Mouse (Mus musculus): ENCODE measurements around the gene Eif3i. TPM values are rescaled to one million over a fixed set of nuclear protein-coding genes. Genes with fewer than 3 reads are reported as not detected.

The Eif3i gene
- total RNA-seq, 2 experiments from 2014 or later = 412 to 431 TPM

DNA sequence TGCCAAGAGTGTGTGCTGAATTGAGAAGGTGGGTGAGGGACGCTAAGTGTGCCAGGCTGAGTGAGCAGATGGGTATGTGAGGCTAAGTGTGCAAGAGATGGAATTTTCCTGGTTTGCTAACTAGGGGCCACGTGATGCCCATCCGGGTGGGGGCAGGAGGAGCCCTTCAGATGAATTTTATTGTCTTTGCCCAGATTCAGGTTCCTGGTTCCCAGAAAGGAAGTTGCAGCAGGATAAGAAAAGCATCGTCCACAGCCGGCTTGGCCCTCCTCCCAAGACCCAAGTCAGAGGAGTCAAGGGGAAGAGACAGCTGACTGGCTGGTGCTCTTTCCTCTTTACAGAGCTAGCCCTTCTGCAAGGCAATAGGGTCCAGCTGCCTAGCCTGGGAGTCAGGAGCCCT is 22.0 kb downstream of the Eif3i start, which contains the start of gene Fam167b:
Gene Fam167b, minus strand, starts transcription at position 84 of the 400 bp plus-strand sequence.
- no peak for ATAC-seq (replicated peaks; ENCODE audit: low FRiP score, low TSS enrichment, poor library complexity, severe bottlenecking)

- no peak for ATAC-seq (replicated peaks; ENCODE audit: low FRiP score, low TSS enrichment, poor library complexity, severe bottlenecking)
Measured at GRCm38 (mm10) chr4:129577688-129578087, 22.8 kb downstream of the Eif3i start.

DNA sequence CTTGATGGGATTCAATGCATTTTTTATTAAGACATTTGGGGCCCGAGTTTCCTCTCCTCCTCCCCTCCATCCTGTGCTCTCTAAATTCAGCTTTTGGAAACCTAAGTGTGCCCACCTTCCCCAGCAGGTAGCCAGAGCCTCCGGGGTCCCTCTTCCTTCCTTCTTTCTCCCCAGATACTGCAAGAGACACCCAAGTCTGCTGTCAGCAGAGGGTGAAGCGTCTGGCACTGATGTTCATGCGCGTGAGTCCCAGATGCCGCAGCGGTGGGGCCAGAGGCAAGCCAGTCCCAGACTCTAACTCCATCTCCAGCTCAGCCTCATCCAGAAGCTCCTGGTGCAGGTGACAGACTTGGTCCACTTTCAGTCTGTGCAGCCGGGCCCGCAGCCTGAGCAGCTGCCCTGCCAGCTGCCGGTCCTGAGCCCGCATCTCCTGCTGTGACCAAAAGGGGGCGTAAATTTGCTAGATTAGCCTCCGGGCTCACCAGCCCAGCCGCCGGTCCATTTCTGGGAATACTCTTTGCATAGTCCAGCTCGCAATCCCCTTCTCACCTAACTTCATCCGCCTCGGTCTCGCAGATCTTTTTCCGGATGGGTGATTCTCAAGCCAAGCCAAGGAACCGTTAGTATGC is 23.5 kb downstream of the Eif3i start:
- ATAC-seq (replicated peaks; ENCODE audit: low FRiP score, low TSS enrichment, poor library complexity, severe bottlenecking) = peak; percentile 72

GRCm38 (mm10) chr4:129575171-129575844 is 25.1 kb downstream of the Eif3i start:
- peak; percentile 37 for ATAC-seq (replicated peaks; ENCODE audit: low FRiP score, low TSS enrichment, poor library complexity, severe bottlenecking)

GRCm38 (mm10) chr4:129573430-129573829 is 27.0 kb downstream of the Eif3i start, which contains the start of gene Lck:
Gene Lck (minus strand): TSS chr4:129573641.
- no peak for ATAC-seq (replicated peaks; ENCODE audit: low FRiP score, low TSS enrichment, poor library complexity, severe bottlenecking)

DNA sequence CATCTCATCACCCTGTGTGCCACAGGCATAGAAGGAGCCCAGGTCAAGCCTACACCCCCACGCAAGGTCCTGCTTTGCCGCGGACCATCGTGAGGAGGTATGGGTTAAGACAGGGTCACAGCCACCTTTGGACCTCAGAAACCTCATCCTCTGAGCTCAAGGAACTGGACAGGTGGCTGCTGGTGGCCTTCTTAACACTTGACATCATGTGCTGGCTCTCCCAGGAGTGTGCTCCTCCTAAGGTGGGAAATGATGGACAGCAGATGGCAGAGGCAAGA is 27.4 kb downstream of the Eif3i start:
- no peak for ATAC-seq (replicated peaks; ENCODE audit: low FRiP score, low TSS enrichment, poor library complexity, severe bottlenecking)

- no peak for ATAC-seq (replicated peaks; ENCODE audit: low FRiP score, low TSS enrichment, poor library complexity, severe bottlenecking)
Measured at GRCm38 (mm10) chr4:129572236-129573092, 28.0 kb downstream of the Eif3i start.

- ATAC-seq (replicated peaks; ENCODE audit: low FRiP score, low TSS enrichment, poor library complexity, severe bottlenecking) = no peak
Measured at GRCm38 (mm10) chr4:129571551-129572084, 28.8 kb downstream of the Eif3i start.

- no peak for ATAC-seq (replicated peaks; ENCODE audit: low FRiP score, low TSS enrichment, poor library complexity, severe bottlenecking)
Measured at GRCm38 (mm10) chr4:129570028-129570427, 30.4 kb downstream of the Eif3i start.

DNA sequence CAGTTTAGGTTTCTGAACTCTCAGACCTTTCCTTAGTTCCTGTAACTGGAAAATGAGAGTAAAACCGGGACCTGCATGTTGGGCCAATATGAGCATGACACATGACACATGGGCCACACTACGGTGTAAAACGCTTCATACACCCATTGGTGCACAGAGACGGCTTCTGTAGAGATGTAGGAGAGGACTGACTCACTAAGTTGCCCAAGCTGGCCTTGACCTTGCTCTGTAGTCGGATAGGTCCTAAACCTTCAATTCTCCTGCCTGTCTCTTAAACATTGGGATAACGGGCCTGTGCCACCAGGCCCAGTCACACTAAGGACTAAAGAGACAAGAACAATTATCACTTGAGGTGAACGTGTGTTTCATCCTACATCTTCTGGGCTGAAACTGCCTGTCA is 32.1 kb downstream of the Eif3i start:
- ATAC-seq (replicated peaks; ENCODE audit: low FRiP score, low TSS enrichment, poor library complexity, severe bottlenecking) = no peak

DNA sequence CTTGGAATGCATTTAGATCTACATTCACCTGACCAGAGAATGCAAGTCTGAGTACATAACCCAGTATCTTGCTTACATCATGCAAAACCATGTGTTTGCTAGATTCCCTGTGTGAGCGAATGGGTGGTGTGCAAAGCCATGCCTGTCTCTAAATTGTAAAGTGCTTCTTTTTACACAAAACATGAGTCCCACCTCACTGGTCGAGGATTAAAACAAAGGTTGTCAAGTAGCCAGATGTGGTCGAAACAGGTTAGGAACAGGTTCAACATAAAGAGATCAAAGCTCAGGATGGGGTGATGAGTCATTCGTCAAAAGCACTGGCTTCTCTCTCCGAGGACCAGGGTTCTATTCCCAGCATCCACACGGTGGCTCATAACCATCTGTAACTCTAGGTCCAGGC is 35.3 kb downstream of the Eif3i start:
- no peak for ATAC-seq (replicated peaks; ENCODE audit: low FRiP score, low TSS enrichment, poor library complexity, severe bottlenecking)

DNA sequence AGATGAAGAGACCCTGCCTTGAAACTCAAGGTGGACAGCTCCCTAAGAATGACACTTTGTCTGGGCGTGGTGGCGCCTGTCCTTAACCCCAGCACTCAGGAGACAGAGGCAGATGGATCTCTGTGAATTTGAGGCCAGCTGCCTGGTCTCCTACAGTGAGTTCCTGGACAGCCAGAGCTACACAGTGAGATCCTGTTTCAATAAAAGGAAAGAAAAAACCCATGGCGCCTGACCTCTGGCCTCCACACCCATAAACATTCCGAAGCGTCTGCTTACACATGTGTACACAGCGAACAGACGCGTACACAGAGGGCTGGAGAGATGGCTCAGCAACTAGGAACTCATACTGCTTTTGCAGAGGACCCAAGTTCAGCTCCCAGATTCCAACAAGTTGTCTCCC is 36.7 kb downstream of the Eif3i start:
- no peak for ATAC-seq (replicated peaks; ENCODE audit: low FRiP score, low TSS enrichment, poor library complexity, severe bottlenecking)

- no peak for ATAC-seq (replicated peaks; ENCODE audit: low FRiP score, low TSS enrichment, poor library complexity, severe bottlenecking)
Measured at GRCm38 (mm10) chr4:129561184-129561583, 39.3 kb downstream of the Eif3i start.

- no peak for ATAC-seq (replicated peaks; ENCODE audit: low FRiP score, low TSS enrichment, poor library complexity, severe bottlenecking)
Measured at GRCm38 (mm10) chr4:129558321-129558955, 42.0 kb downstream of the Eif3i start.

- peak; percentile 39 for ATAC-seq (replicated peaks; ENCODE audit: low FRiP score, low TSS enrichment, poor library complexity, severe bottlenecking)
Measured at GRCm38 (mm10) chr4:129557256-129557808, 43.1 kb downstream of the Eif3i start.

GRCm38 (mm10) chr4:129556532-129557223 is 43.8 kb downstream of the Eif3i start:
- ATAC-seq (replicated peaks; ENCODE audit: low FRiP score, low TSS enrichment, poor library complexity, severe bottlenecking) = peak; percentile 69

GRCm38 (mm10) chr4:129555862-129556531 is 44.5 kb downstream of the Eif3i start:
- ATAC-seq (replicated peaks; ENCODE audit: low FRiP score, low TSS enrichment, poor library complexity, severe bottlenecking) = no peak; the same call in 1 of the 2 replicates

GRCm38 (mm10) chr4:129555421-129555861 is 45.0 kb downstream of the Eif3i start:
- peak; percentile 61 for ATAC-seq (replicated peaks; ENCODE audit: low FRiP score, low TSS enrichment, poor library complexity, severe bottlenecking)

Measured in megakaryocyte-erythroid progenitor cell, adult 5-6 weeks (primary cell).